Mouse (Mus musculus): ENCODE measurements around the gene Chrnb1. TPM values are rescaled to one million over a fixed set of nuclear protein-coding genes. Genes with fewer than 3 reads are reported as not detected.
A peak's percentile ranks its signal among the peaks of the same experiment; 100 is the strongest.

Chrnb1 gene
- 0.98 and 1.2 TPM in 2 replicates for polyA plus RNA-seq (2015; fragmentation: Nextera tagmentation; extraction: Ambion mirVana)

- Histone ChIP-seq H3K36me3 (replicated peaks) (no peaks in the 10 kb centered on the region), H3K27me3 (replicated peaks) (peaks cover 14% of the 10 kb centered on the region; the same call in 1 of the 2 replicates), H3K4me3 (peak within 1 kb of the TSS; percentile 43), H3K4me2 (peak within 1 kb of the TSS; percentile 75), H3K4me1 (peaks cover 21% of the 10 kb centered on the region), H3K27ac (no peak within 1 kb of the TSS), H3K9ac (peak within 1 kb of the TSS; percentile 25), H3K9me3 (no peaks in the 10 kb centered on the region)
- peak; percentile 90 for ATAC-seq (replicated peaks)
- WGBS, result 2% methylated on average over 52 of the region's 52 CpGs
Measured at GRCm38 (mm10) chr11:69795168-69795982, at the start of gene Chrnb1. Chrnb1 (minus strand) TSS chr11:69795943.

- peaks cover 36% of the 10 kb centered on the region for H3K4me1 ChIP-seq
- no peaks in the 10 kb centered on the region for H3K9me3 ChIP-seq
- no peaks in the 10 kb centered on the region for H3K27me3 ChIP-seq (replicated peaks)
- peak overlapping the region; percentile 96 for H3K4me2 ChIP-seq
- H3K36me3 ChIP-seq (replicated peaks), result no peaks in the 10 kb centered on the region; the same call in 1 of the 2 replicates
- 0 out of 2 replicates have a peak, but pooled peaks have one; percentile 1 for ATAC-seq (replicated peaks)
- peak overlapping the region; percentile 66 for H3K9ac ChIP-seq
- H3K4me3 ChIP-seq, result peak overlapping the region; percentile 89
- peak overlapping the region; percentile 97 for H3K27ac ChIP-seq
- 2% methylated on average over 7 of the region's 7 CpGs for WGBS
Measured at GRCm38 (mm10) chr11:69838714-69839104, 43.0 kb upstream of the Chrnb1 start.

GRCm38 (mm10) chr11:69837952-69838713, 42.4 kb upstream of the Chrnb1 start, which contains the start of gene Tmem256:
Tmem256 (plus strand) TSS chr11:69838514.
- peak within 1 kb of the TSS; percentile 96 for H3K4me2 ChIP-seq
- H3K4me1 ChIP-seq, result peaks cover 40% of the 10 kb centered on the region
- no peaks in the 10 kb centered on the region; the same call in 1 of the 2 replicates for H3K36me3 ChIP-seq (replicated peaks)
- H3K9ac ChIP-seq, result peak within 1 kb of the TSS; percentile 98
- no peaks in the 10 kb centered on the region for H3K27me3 ChIP-seq (replicated peaks)
- peak within 1 kb of the TSS; percentile 89 for H3K4me3 ChIP-seq
- peak; percentile 92 for ATAC-seq (replicated peaks)
- H3K9me3 ChIP-seq, result no peaks in the 10 kb centered on the region
- peak within 1 kb of the TSS; percentile 97 for H3K27ac ChIP-seq
- WGBS, result under 1% methylated on average over 34 of the region's 34 CpGs

DNA sequence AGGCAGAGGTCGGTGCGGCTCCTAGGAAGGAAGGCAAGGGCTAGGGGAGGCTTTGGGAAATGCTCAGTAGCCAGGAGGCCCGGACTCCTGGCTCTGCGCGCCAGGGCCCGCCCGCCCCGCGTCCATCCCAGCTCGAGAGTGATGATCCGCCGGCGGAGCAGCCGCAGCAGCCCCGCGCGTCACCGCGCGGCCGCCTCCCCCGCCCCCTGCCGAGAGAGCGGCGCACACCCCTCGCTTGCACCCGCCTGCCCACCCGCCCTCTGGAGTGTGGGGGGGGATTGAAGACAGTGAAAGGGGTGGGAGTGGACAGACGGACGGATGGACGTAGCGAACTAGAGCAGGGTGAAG, 41.8 kb upstream of the Chrnb1 start, which contains the start of gene Nlgn2:
Nlgn2 (minus strand) TSS at position 181 of the 348 bp plus-strand sequence.
- Histone ChIP-seq H3K4me3 (peak within 1 kb of the TSS; percentile 89), H3K36me3 (replicated peaks) (no peaks in the 10 kb centered on the region; the same call in 1 of the 2 replicates), H3K9me3 (no peaks in the 10 kb centered on the region), H3K4me2 (peak within 1 kb of the TSS; percentile 96), H3K27ac (peak within 1 kb of the TSS; percentile 97), H3K4me1 (peaks cover 43% of the 10 kb centered on the region), H3K27me3 (replicated peaks) (no peaks in the 10 kb centered on the region), H3K9ac (peak within 1 kb of the TSS; percentile 98)
- 0% methylated on average over 29 of the region's 32 CpGs for WGBS
- ATAC-seq (replicated peaks), result peak; percentile 82

GRCm38 (mm10) chr11:69836703-69837576, 41.2 kb upstream of the Chrnb1 start:
- Histone ChIP-seq H3K9ac (peak overlapping the region; percentile 98), H3K36me3 (replicated peaks) (peaks cover 3% of the 10 kb centered on the region; the same call in 1 of the 2 replicates), H3K4me3 (peak overlapping the region; percentile 89), H3K27ac (peak overlapping the region; percentile 97), H3K4me1 (peaks cover 46% of the 10 kb centered on the region), H3K4me2 (peak overlapping the region; percentile 96), H3K27me3 (replicated peaks) (no peaks in the 10 kb centered on the region), H3K9me3 (no peaks in the 10 kb centered on the region)
- WGBS, result under 1% methylated on average over 51 of the region's 52 CpGs
- peak; percentile 7 for ATAC-seq (replicated peaks)

DNA sequence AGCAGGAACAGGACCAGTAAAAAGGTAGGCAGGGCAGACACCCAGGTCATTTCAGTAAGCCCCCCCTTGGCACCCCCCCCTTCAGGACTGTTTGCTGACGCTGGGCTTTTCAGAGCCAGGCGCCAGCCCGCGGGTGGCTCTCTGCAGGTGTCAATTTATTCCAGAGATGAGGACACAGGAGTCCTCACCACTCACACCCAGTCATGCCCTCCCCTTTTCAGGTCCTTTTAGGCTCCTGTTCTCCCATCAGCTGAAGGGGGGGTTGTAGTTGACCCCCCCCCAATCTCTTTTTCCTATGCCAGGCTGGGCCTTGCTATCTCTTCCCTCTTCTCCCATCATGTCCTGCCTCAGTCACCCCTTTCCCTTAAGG, 40.2 kb upstream of the Chrnb1 start:
- H3K4me3 ChIP-seq, result peak overlapping the region; percentile 89
- peak overlapping the region; percentile 98 for H3K9ac ChIP-seq
- WGBS, result 2% methylated on average over 4 of the region's 4 CpGs
- peaks cover 46% of the 10 kb centered on the region for H3K4me1 ChIP-seq
- H3K36me3 ChIP-seq (replicated peaks), result peaks cover 3% of the 10 kb centered on the region; the same call in 1 of the 2 replicates
- H3K4me2 ChIP-seq, result peak overlapping the region; percentile 96
- no peak for ATAC-seq (replicated peaks)
- no peaks in the 10 kb centered on the region for H3K9me3 ChIP-seq
- peak overlapping the region; percentile 97 for H3K27ac ChIP-seq
- no peaks in the 10 kb centered on the region for H3K27me3 ChIP-seq (replicated peaks)

DNA sequence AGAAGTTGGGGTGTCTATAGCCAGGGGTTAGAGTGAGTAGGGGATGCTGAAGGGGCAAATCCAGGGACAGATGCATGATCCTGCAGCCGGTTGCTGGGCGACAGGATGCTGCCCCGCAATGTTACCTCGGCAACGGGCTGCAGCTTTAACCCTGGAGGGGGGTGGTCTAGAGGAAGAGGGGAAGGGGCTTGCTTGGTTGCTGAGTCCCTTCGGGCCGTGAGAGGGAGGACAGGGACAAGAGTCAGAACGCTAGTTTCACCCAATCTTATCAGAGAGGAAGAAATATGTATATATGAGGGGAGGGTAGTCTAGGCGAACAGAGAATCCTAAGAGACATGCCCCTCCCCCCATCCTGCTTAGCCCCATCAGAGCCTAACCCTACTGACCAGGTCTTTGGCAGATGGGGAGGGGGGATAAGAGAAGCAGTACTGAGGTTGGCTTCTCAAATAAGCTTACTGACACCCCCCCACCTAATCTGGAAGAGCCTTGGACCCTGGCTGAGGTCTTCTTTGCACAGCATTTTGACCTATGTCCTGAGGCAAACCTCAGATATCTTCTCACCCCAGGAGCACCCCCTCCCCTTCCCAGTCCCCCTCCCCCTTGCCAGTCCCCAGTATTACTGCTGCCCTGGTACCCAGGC, 39.7 kb upstream of the Chrnb1 start:
- Histone ChIP-seq H3K36me3 (replicated peaks) (peaks cover 3% of the 10 kb centered on the region; the same call in 1 of the 2 replicates), H3K27me3 (replicated peaks) (no peaks in the 10 kb centered on the region), H3K4me3 (peak overlapping the region; percentile 89), H3K9me3 (no peaks in the 10 kb centered on the region), H3K4me2 (peak overlapping the region; percentile 96), H3K4me1 (peaks cover 46% of the 10 kb centered on the region), H3K27ac (peak overlapping the region; percentile 97), H3K9ac (peak overlapping the region; percentile 98)
- no peak for ATAC-seq (replicated peaks)
- 3% methylated on average over 9 of the region's 9 CpGs for WGBS

GRCm38 (mm10) chr11:69834001-69834549, 38.3 kb upstream of the Chrnb1 start:
- Histone ChIP-seq H3K27me3 (replicated peaks) (no peaks in the 10 kb centered on the region), H3K4me2 (peak overlapping the region; percentile 96), H3K36me3 (replicated peaks) (peaks cover 3% of the 10 kb centered on the region; the same call in 1 of the 2 replicates), H3K27ac (peak overlapping the region; percentile 97), H3K4me1 (peaks cover 42% of the 10 kb centered on the region), H3K9ac (peak overlapping the region; percentile 98), H3K4me3 (peak overlapping the region; percentile 89), H3K9me3 (no peaks in the 10 kb centered on the region)
- ATAC-seq (replicated peaks), result no peak
- WGBS, result 6% methylated on average over 47 of the region's 48 CpGs

GRCm38 (mm10) chr11:69833554-69833953, 37.8 kb upstream of the Chrnb1 start:
- WGBS, result 63% methylated on average over 8 of the region's 8 CpGs

GRCm38 (mm10) chr11:69828832-69829231, 33.1 kb upstream of the Chrnb1 start:
- 63% methylated on average over 5 of the region's 5 CpGs for WGBS
- Histone ChIP-seq H3K4me1 (peaks cover 16% of the 10 kb centered on the region), H3K27ac (no peak overlapping the region), H3K4me2 (no peak overlapping the region), H3K9ac (no peak overlapping the region), H3K27me3 (replicated peaks) (no peaks in the 10 kb centered on the region), H3K36me3 (replicated peaks) (peaks cover 31% of the 10 kb centered on the region), H3K4me3 (no peak overlapping the region), H3K9me3 (no peaks in the 10 kb centered on the region)
- ATAC-seq (replicated peaks), result no peak

More at GRCm38 (mm10) chr11:69833554-69833953, 37.8 kb upstream of the Chrnb1 start:
- peaks cover 3% of the 10 kb centered on the region; the same call in 1 of the 2 replicates for H3K36me3 ChIP-seq (replicated peaks)
- H3K27ac ChIP-seq, result peak overlapping the region; percentile 97; the same call in 1 of the 2 replicates
- peak overlapping the region; percentile 89 for H3K4me3 ChIP-seq
- peak overlapping the region; percentile 98 for H3K9ac ChIP-seq
- no peaks in the 10 kb centered on the region for H3K9me3 ChIP-seq
- no peaks in the 10 kb centered on the region for H3K27me3 ChIP-seq (replicated peaks)
- peak overlapping the region; percentile 96 for H3K4me2 ChIP-seq
- peaks cover 40% of the 10 kb centered on the region for H3K4me1 ChIP-seq
- ATAC-seq (replicated peaks), result no peak

DNA sequence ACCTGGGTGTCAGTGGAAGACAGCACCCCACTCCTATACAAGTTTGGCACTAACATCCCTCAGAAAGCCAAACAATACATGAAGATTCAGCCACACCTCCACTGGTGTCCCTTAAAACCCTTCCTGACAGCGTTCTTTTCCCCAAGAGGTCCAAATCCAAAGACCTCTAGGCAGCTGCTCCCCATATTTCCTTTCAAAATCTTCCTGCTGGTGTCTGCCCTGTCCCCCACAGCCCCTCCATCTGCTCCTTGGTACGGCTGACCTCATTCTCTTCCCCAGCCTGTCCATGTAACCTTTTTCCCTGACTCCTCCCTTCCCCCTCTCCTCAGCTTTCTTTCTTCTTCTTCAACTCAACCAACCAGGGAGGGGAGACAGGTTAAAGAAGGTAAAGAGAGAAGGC, 27.7 kb upstream of the Chrnb1 start:
- Histone ChIP-seq H3K9me3 (no peaks in the 10 kb centered on the region), H3K4me2 (no peak overlapping the region), H3K4me3 (no peak overlapping the region), H3K27ac (no peak overlapping the region), H3K36me3 (replicated peaks) (peaks cover 28% of the 10 kb centered on the region), H3K4me1 (no peaks in the 10 kb centered on the region), H3K9ac (no peak overlapping the region), H3K27me3 (replicated peaks) (no peaks in the 10 kb centered on the region)
- WGBS, result 70% methylated on average over 2 of the region's 2 CpGs
- no peak for ATAC-seq (replicated peaks)

Measured in midbrain, embryonic 15.5 days (tissue).